Mouse (Mus musculus): Measurements from ENCODE around the gene Aebp2. TPM values are rescaled to one million over a fixed set of nuclear protein-coding genes. Genes with fewer than 3 reads are reported as not detected.
"Not testable (repeated sequence)": the region's sequence is repeated elsewhere in the genome, so short reads cannot be mapped to it uniquely, and the experiment has no call there.

Gene Aebp2
- 11.9 and 13.0 TPM in 2 replicates for polyA plus RNA-seq (2014; fragmentation: Nextera tagmentation; extraction: Ambion mirVana)

DNA sequence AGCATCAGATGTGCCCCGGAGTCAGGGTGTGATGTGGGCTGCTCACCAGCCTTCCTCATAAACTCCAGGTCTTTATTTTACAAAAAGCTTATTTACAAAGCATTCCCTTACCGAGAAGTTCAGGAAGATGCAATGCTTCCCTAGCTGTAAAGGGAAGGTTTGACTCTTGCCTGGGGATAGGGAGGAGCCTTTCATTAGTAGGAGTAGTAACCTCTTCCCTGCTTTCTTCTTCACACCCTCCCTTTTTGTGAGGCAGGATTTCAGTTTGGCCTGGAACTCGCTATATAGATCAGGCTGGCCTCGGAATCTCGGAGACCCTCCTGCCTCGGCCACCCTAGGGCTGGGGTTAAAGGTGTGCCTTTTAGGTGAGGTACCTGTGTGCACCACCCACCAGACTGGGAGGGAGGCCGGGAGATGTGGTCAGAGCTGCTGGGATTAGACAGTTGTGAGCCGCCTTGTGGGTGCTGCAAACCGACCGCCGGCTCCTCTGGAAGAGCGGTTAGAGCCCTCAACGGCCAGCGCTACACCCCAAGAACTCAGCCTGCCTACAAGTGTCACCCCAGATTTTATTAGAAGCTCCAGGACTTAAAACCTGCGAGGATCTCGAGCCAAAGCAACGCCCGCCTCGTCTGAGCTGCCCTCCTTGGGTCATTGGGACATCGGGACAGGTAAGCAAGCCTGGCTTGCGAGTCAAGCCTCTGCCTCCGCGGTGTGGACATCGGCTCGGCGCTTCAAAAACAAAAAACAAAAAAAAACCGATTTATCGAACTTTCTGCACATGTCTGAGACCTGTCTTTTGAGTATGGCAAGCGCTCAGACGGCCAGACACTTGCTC is at the start of gene Aebp2:
Aebp2 (plus strand) TSS at position 273 of the 835 bp plus-strand sequence.
- Histone ChIP-seq H3K9ac (replicated peaks; ENCODE audit: low read length) (peak within 1 kb of the TSS; percentile 98), H3K9me3 (replicated peaks; ENCODE audit: control insufficient read depth, low read length) (no peaks in the 10 kb centered on the region), H3K27me3 (ENCODE audit: control insufficient read depth, insufficient read depth, low read length) (no peaks in the 10 kb centered on the region), H3K36me3 (replicated peaks; ENCODE audit: control insufficient read depth, insufficient read depth, low read depth, low read length) (no peaks in the 10 kb centered on the region), H3K27ac (replicated peaks; ENCODE audit: low read depth, low read length) (peak within 1 kb of the TSS; percentile 89), H3K4me3 (ENCODE audit: low read depth, low read length) (peak within 1 kb of the TSS; percentile 99), H3K4me1 (ENCODE audit: control insufficient read depth, insufficient read depth, low read length) (peaks cover 4% of the 10 kb centered on the region), H3K4me2 (ENCODE audit: low read depth, low read length) (peak within 1 kb of the TSS; percentile 42)
- WGBS, result 47% methylated on average over 30 of the region's 30 CpGs
- DNase-seq (ENCODE audit: low spot score) (peak; percentile 31), ATAC-seq (replicated peaks; ENCODE audit: insufficient number of reproducible peaks, low FRiP score, low TSS enrichment, low read depth) (peak; percentile 22; the same call in 1 of the 2 replicates)

DNA sequence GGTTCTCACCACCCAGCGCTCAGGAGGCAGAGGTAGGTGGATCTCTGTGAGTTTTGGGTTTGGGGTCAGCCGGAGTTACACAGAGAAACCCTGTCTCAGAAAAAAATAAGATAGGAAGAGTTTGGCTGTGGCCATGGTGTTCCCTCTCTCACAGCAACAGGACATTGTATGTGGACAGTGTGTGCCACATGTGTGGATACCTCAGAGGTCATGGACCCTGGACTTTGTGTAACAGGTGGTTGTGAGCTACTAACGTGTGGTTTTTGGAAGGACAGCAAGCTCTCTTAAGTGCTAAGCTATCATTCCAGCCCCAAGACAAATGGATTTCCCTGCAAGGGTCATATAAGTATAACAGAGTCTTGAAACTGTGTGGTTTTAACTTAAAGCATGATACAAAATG is 47.5 kb upstream of the Aebp2 start:
- DNase-seq (ENCODE audit: low spot score) (no peak), ATAC-seq (replicated peaks; ENCODE audit: insufficient number of reproducible peaks, low FRiP score, low TSS enrichment, low read depth) (no peak)
- Histone ChIP-seq H3K27ac (replicated peaks; ENCODE audit: low read depth, low read length) (no peak overlapping the region), H3K9me3 (replicated peaks; ENCODE audit: control insufficient read depth, low read length) (no peaks in the 10 kb centered on the region), H3K4me2 (ENCODE audit: low read depth, low read length) (no peak overlapping the region), H3K9ac (replicated peaks; ENCODE audit: low read length) (no peak overlapping the region), H3K36me3 (replicated peaks; ENCODE audit: control insufficient read depth, insufficient read depth, low read depth, low read length) (peaks cover 5% of the 10 kb centered on the region), H3K27me3 (ENCODE audit: control insufficient read depth, insufficient read depth, low read length) (no peaks in the 10 kb centered on the region), H3K4me1 (ENCODE audit: control insufficient read depth, insufficient read depth, low read length) (no peaks in the 10 kb centered on the region), H3K4me3 (ENCODE audit: low read depth, low read length) (no peak overlapping the region)
- WGBS, result 95% methylated on average over 3 of the region's 3 CpGs

DNA sequence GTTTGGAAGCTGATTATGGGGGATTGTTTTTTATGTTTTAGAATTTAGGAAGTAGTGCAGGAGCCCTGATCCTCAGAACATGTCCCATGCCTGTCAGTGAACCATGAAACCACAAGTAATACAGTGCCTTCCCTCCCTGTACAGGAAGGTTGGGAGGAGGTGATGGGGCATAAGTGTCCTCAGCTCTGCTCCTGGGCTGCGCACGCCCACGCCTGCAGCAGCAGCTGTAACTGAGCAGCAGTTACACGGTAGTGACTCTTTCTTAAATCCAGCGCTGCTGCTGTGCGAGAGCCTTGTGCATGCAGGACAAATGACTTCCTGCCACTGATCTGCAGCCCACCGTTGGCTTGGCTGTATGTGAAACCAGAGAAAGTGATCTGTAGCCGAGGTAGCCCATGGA is 46.3 kb upstream of the Aebp2 start:
- Histone ChIP-seq H3K27me3 (ENCODE audit: control insufficient read depth, insufficient read depth, low read length) (no peaks in the 10 kb centered on the region), H3K4me2 (ENCODE audit: low read depth, low read length) (no peak overlapping the region), H3K36me3 (replicated peaks; ENCODE audit: control insufficient read depth, insufficient read depth, low read depth, low read length) (peaks cover 5% of the 10 kb centered on the region), H3K27ac (replicated peaks; ENCODE audit: low read depth, low read length) (no peak overlapping the region), H3K4me3 (ENCODE audit: low read depth, low read length) (no peak overlapping the region), H3K9ac (replicated peaks; ENCODE audit: low read length) (no peak overlapping the region), H3K9me3 (replicated peaks; ENCODE audit: control insufficient read depth, low read length) (no peaks in the 10 kb centered on the region), H3K4me1 (ENCODE audit: control insufficient read depth, insufficient read depth, low read length) (no peaks in the 10 kb centered on the region)
- WGBS, result 80% methylated on average over 8 of the region's 8 CpGs
- DNase-seq (ENCODE audit: low spot score) (no peak), ATAC-seq (replicated peaks; ENCODE audit: insufficient number of reproducible peaks, low FRiP score, low TSS enrichment, low read depth) (no peak)

DNA sequence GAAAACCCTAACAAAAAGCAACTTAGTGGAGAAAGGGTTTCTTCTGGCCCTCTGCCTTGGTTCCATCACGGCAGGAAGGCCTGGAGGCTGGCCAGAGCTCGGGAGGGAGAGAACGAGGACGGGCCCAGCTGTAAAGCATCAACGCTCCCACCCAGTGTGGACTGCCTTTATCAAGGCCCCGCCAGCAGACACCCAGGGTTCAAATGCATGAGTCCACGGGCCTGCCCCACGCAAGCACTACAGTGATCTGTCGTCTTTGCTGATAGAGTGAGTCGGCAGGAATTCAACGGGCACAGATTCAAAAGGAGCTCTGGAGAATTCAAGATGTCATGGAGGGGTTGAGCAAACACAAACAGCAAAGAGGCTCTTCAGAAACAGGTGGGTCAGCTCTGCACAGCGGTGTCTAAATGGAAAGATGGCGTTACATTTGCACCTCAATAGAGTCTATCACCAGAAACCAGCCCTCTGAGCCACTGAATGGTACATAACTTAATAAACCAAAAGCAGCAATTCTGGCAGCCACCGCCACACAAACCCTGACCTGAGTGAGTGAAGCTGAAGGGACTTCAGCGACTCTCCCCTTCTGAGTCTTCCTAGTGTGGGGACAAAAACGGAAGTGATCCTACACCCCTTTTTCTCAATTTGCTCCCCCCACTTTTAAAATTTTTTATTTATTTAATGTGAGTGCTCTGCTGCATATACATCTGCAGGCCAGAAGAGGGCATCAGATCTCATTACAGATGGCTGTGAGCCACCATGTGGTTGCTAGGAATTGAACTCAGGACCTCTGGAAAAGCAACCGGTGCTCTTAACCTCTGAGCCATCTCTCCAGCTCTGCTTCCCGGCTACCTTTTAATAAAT is 45.3 kb upstream of the Aebp2 start:
- no peaks in the 10 kb centered on the region for H3K9me3 ChIP-seq (replicated peaks; ENCODE audit: control insufficient read depth, low read length)
- peaks cover 5% of the 10 kb centered on the region for H3K36me3 ChIP-seq (replicated peaks; ENCODE audit: control insufficient read depth, insufficient read depth, low read depth, low read length)
- H3K9ac ChIP-seq (replicated peaks; ENCODE audit: low read length), result no peak overlapping the region
- no peaks in the 10 kb centered on the region for H3K27me3 ChIP-seq (ENCODE audit: control insufficient read depth, insufficient read depth, low read length)
- no peaks in the 10 kb centered on the region for H3K4me1 ChIP-seq (ENCODE audit: control insufficient read depth, insufficient read depth, low read length)
- H3K4me2 ChIP-seq (ENCODE audit: low read depth, low read length), result no peak overlapping the region
- DNase-seq (ENCODE audit: low spot score) (no peak), ATAC-seq (replicated peaks; ENCODE audit: insufficient number of reproducible peaks, low FRiP score, low TSS enrichment, low read depth) (no peak)
- WGBS, result 82% methylated on average over 18 of the region's 18 CpGs
- H3K27ac ChIP-seq (replicated peaks; ENCODE audit: low read depth, low read length), result no peak overlapping the region
- no peak overlapping the region for H3K4me3 ChIP-seq (ENCODE audit: low read depth, low read length)

- H3K9me3 ChIP-seq (replicated peaks; ENCODE audit: control insufficient read depth, low read length), result no peaks in the 10 kb centered on the region
- H3K4me1 ChIP-seq (ENCODE audit: control insufficient read depth, insufficient read depth, low read length), result no peaks in the 10 kb centered on the region
- H3K4me2 ChIP-seq (ENCODE audit: low read depth, low read length), result no peak overlapping the region
- no peak overlapping the region for H3K4me3 ChIP-seq (ENCODE audit: low read depth, low read length)
- WGBS, result 96% methylated on average over 4 of the region's 4 CpGs
- no peak overlapping the region for H3K27ac ChIP-seq (replicated peaks; ENCODE audit: low read depth, low read length)
- no peaks in the 10 kb centered on the region for H3K27me3 ChIP-seq (ENCODE audit: control insufficient read depth, insufficient read depth, low read length)
- peaks cover 5% of the 10 kb centered on the region for H3K36me3 ChIP-seq (replicated peaks; ENCODE audit: control insufficient read depth, insufficient read depth, low read depth, low read length)
- ATAC-seq (replicated peaks; ENCODE audit: insufficient number of reproducible peaks, low FRiP score, low TSS enrichment, low read depth) (no peak), DNase-seq (ENCODE audit: low spot score) (no peak)
- no peak overlapping the region for H3K9ac ChIP-seq (replicated peaks; ENCODE audit: low read length)
These were observed 44.7 kb upstream of the Aebp2 start for GRCm38 (mm10) chr6:140577822-140578170.

GRCm38 (mm10) chr6:140578985-140579384 is 43.5 kb upstream of the Aebp2 start:
- not testable (repeated sequence) for H3K4me2 ChIP-seq (ENCODE audit: low read depth, low read length); ATAC-seq (replicated peaks; ENCODE audit: insufficient number of reproducible peaks, low FRiP score, low TSS enrichment, low read depth); H3K4me3 ChIP-seq (ENCODE audit: low read depth, low read length); DNase-seq (ENCODE audit: low spot score); H3K4me1 ChIP-seq (ENCODE audit: control insufficient read depth, insufficient read depth, low read length); H3K9me3 ChIP-seq (replicated peaks; ENCODE audit: control insufficient read depth, low read length); H3K9ac ChIP-seq (replicated peaks; ENCODE audit: low read length); H3K27ac ChIP-seq (replicated peaks; ENCODE audit: low read depth, low read length); H3K27me3 ChIP-seq (ENCODE audit: control insufficient read depth, insufficient read depth, low read length); H3K36me3 ChIP-seq (replicated peaks; ENCODE audit: control insufficient read depth, insufficient read depth, low read depth, low read length)

DNA sequence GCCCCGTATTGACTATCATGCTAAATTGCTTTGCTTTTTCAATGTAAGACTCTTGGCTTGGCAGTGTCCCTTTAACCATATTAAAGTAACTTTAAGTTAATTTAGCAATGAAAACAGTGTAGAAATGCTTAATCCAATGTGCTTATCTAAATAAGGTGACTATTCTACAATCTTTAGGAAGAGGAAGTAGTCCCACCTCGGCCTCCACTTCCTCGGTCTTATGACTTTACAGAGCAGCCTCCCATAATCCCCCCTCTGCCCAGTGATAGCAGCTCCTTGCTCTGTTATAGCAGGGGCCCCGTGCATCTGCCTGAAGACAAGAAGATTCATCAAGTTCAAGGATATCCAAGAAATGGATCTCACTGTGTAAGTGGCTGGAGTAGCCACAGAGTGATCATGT is 42.3 kb upstream of the Aebp2 start:
- ATAC-seq (replicated peaks; ENCODE audit: insufficient number of reproducible peaks, low FRiP score, low TSS enrichment, low read depth), result no peak
- Histone ChIP-seq H3K4me2 (ENCODE audit: low read depth, low read length) (no peak overlapping the region), H3K4me3 (ENCODE audit: low read depth, low read length) (no peak overlapping the region), H3K27me3 (ENCODE audit: control insufficient read depth, insufficient read depth, low read length) (no peaks in the 10 kb centered on the region), H3K9ac (replicated peaks; ENCODE audit: low read length) (no peak overlapping the region), H3K36me3 (replicated peaks; ENCODE audit: control insufficient read depth, insufficient read depth, low read depth, low read length) (peaks cover 5% of the 10 kb centered on the region), H3K9me3 (replicated peaks; ENCODE audit: control insufficient read depth, low read length) (no peaks in the 10 kb centered on the region), H3K27ac (replicated peaks; ENCODE audit: low read depth, low read length) (no peak overlapping the region), H3K4me1 (ENCODE audit: control insufficient read depth, insufficient read depth, low read length) (no peaks in the 10 kb centered on the region)
- 90% methylated on average over 4 of the region's 4 CpGs for WGBS
- no peak for DNase-seq (ENCODE audit: low spot score)

DNA sequence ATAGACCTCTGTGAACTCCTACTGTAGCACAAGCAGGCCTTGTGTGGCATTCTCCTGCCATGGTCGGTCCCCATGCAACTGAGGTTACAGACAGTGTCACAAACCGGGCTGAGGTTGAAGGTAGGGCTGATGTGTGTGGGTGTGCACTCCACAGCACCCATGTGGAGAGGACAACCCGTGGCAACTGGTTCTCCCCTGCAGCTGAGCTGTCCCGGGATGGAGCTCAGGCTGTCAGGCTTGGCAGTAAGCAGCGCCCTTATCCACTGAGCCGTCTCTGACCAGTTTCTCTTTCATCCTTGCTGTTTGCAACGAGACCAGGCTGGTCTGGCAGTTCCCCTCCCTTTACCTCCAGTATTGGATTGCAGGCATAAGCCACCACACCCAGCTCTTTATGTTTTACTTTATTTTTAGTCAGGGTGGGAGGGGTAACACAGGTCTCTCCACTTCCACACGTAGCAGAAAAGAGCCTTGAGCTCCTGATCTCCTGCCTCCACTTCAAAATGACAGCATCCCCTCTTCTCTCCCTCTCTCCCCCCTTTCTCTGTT is 35.7 kb upstream of the Aebp2 start:
- no peak overlapping the region for H3K9ac ChIP-seq (replicated peaks; ENCODE audit: low read length)
- no peak overlapping the region for H3K27ac ChIP-seq (replicated peaks; ENCODE audit: low read depth, low read length)
- ATAC-seq (replicated peaks; ENCODE audit: insufficient number of reproducible peaks, low FRiP score, low TSS enrichment, low read depth) (no peak), DNase-seq (ENCODE audit: low spot score) (no peak)
- H3K4me1 ChIP-seq (ENCODE audit: control insufficient read depth, insufficient read depth, low read length), result no peaks in the 10 kb centered on the region
- no peak overlapping the region for H3K4me3 ChIP-seq (ENCODE audit: low read depth, low read length)
- H3K27me3 ChIP-seq (ENCODE audit: control insufficient read depth, insufficient read depth, low read length), result no peaks in the 10 kb centered on the region
- 82% methylated on average over 8 of the region's 8 CpGs for WGBS
- no peaks in the 10 kb centered on the region for H3K9me3 ChIP-seq (replicated peaks; ENCODE audit: control insufficient read depth, low read length)
- peaks cover 15% of the 10 kb centered on the region for H3K36me3 ChIP-seq (replicated peaks; ENCODE audit: control insufficient read depth, insufficient read depth, low read depth, low read length)
- H3K4me2 ChIP-seq (ENCODE audit: low read depth, low read length), result no peak overlapping the region

All from embryonic facial prominence, embryonic 11.5 days (tissue).